Mouse (Mus musculus) stomach, adult 2 months (tissue): ENCODE results near the gene Paxip1. TPM values are rescaled to one million over a fixed set of nuclear protein-coding genes. Genes with fewer than 3 reads are reported as not detected.

Source experiments
- polyA plus RNA-seq: library from polyadenylated mRNA; depleted of rRNA; stranded (reverse); fragments of >200 nt; gene quantifications from 2 replicates; pipeline ENCODE4 v1.2.3, GENCODE M21; 2012; rRNA removed

Gene Paxip1
- polyA plus RNA-seq: 10.7 TPM in 2 replicates

GRCm38 (mm10) chr5:27791303-27792172, at the start of gene Paxip1:
Gene Paxip1, minus strand, starts transcription at chr5:27791691.

Other genes starting within 250 kb of the Paxip1 start
- not detected in 2 replicates for gene Htr5a, start 50.5 kb upstream of the Paxip1 start, polyA plus RNA-seq